In genomic region chr16:43814644-43815043, GRCm38 (mm10) we compare ENCODE assay signal across 24 mouse cellular contexts.
DNase-seq lines count a peak whose midpoint lies in the region; ATAC-seq and TF ChIP-seq lines count a peak whose summit lies in the region.
"Had no signal": no experiment of that assay in that cellular context is flagged by ENCODE, and none has a peak within 500 bp of the region (broad histone marks: within the 10 kb centered on the region; RNA-seq: fewer than 3 reads in every experiment).

No protein-coding gene starts in this region.

- no peak for TF ChIP-seq CTCF in hindbrain, postnatal 0 days (IDR thresholded peaks at IDR 0.05; ENCODE audit: low read depth)

- no peaks in the 10 kb centered on the region for H3K36me3 ChIP-seq in hindbrain, postnatal 0 days (ENCODE audit: insufficient read depth, low read length)
- no peaks in the 10 kb centered on the region for H3K36me3 ChIP-seq in hindbrain, embryonic 14.5 days (replicated peaks; ENCODE audit: control insufficient read depth, insufficient read depth)
- H3K36me3 ChIP-seq in kidney, embryonic 16.5 days (ENCODE audit: insufficient read depth, low read length): no peaks in the 10 kb centered on the region
- H3K36me3 ChIP-seq: embryonic facial prominence, embryonic 10.5 days; G1E; heart, embryonic 13.5 days; hindbrain, embryonic 15.5 days; limb, embryonic 12.5 days; liver, embryonic 13.5 days; midbrain, embryonic 10.5 days; neural tube, embryonic 12.5 days had no signal

- no peak overlapping the region for H3K27ac ChIP-seq in hindbrain, postnatal 0 days
- H3K27ac ChIP-seq in hindbrain, embryonic 14.5 days: no peak overlapping the region
- H3K27ac ChIP-seq in kidney, embryonic 16.5 days (ENCODE audit: low read length): no peak overlapping the region
- H3K27ac ChIP-seq: embryonic facial prominence, embryonic 10.5 days; heart, embryonic 13.5 days; hindbrain, embryonic 15.5 days; limb, embryonic 12.5 days; liver, embryonic 13.5 days; midbrain, embryonic 10.5 days; neural tube, embryonic 12.5 days had no signal

- ATAC-seq in hindbrain, postnatal 0 days: peak; percentile 49; the same call in 1 of the 2 replicates
- ATAC-seq in hindbrain, embryonic 14.5 days (ENCODE audit: low FRiP score): no peak
- ATAC-seq in kidney, embryonic 16.5 days (ENCODE audit: low FRiP score, low TSS enrichment): no peak
- ATAC-seq: activated CD4-positive, CD25-positive, alpha-beta regulatory T cell, adult 4 months; intestine, embryonic 16.5 days had no signal

- H3K4me2 ChIP-seq in hindbrain, postnatal 0 days (ENCODE audit: low read depth, low read length): no peak overlapping the region
- H3K4me2 ChIP-seq in hindbrain, embryonic 14.5 days (replicated peaks): no peak overlapping the region
- no peak overlapping the region for H3K4me2 ChIP-seq in kidney, embryonic 16.5 days (replicated peaks; ENCODE audit: low read depth, low read length)
- H3K4me2 ChIP-seq: heart, embryonic 13.5 days; hindbrain, embryonic 15.5 days; limb, embryonic 12.5 days; liver, embryonic 13.5 days; lung, embryonic 14.5 days; neural tube, embryonic 12.5 days had no signal

- H3K4me3 ChIP-seq in hindbrain, postnatal 0 days (ENCODE audit: low read length): no peak overlapping the region
- H3K4me3 ChIP-seq in hindbrain, embryonic 14.5 days (replicated peaks; ENCODE audit: low read length): no peak overlapping the region
- H3K4me3 ChIP-seq in kidney, embryonic 16.5 days (ENCODE audit: low read length): no peak overlapping the region
- H3K4me3 ChIP-seq: embryonic facial prominence, embryonic 10.5 days; heart, embryonic 13.5 days; hindbrain, embryonic 15.5 days; limb, embryonic 12.5 days; liver, embryonic 13.5 days; midbrain, embryonic 10.5 days; neural tube, embryonic 12.5 days had no signal

- H3K27me3 ChIP-seq in hindbrain, postnatal 0 days (ENCODE audit: insufficient read depth, low read length): no peaks in the 10 kb centered on the region
- no peaks in the 10 kb centered on the region for H3K27me3 ChIP-seq in hindbrain, embryonic 14.5 days (ENCODE audit: control insufficient read depth, insufficient read depth, low read length)
- no peaks in the 10 kb centered on the region for H3K27me3 ChIP-seq in kidney, embryonic 16.5 days (ENCODE audit: insufficient read depth, low read length)
- H3K27me3 ChIP-seq: heart, embryonic 13.5 days; hindbrain, embryonic 15.5 days; limb, embryonic 12.5 days; liver, embryonic 13.5 days; neural tube, embryonic 12.5 days had no signal

- DNase-seq in hindbrain, postnatal 0 days (ENCODE audit: low spot score): peak; percentile 7
- no peak for DNase-seq in hindbrain, embryonic 14.5 days (ENCODE audit: low spot score)
- DNase-seq in brain, adult 2 months (ENCODE audit: low read depth, low spot score): peak; percentile 54
- peak; percentile 21 for DNase-seq in cerebellum, adult 8-10 months
- peak; percentile 35 to 55 for DNase-seq in layer of hippocampus, adult 18-20 months (ENCODE audit: low spot score in 2 of 2)
- no peak for DNase-seq in adrenal gland, adult 18-20 months (ENCODE audit: low spot score in 2 of 2)
- DNase-seq in kidney, postnatal 14 days: no peak
- DNase-seq: adrenal gland, postnatal 14 days; gastrocnemius, postnatal 10 days; heart, adult 18-20 months; kidney, postnatal 36 days; liver, embryonic 13.5 days; lung, embryonic 14.5 days; lung, postnatal 36 days had no signal

- H3K9me3 ChIP-seq in hindbrain, postnatal 0 days (ENCODE audit: low read length): no peaks in the 10 kb centered on the region
- H3K9me3 ChIP-seq in hindbrain, embryonic 14.5 days (ENCODE audit: control insufficient read depth, low read length): no peaks in the 10 kb centered on the region
- H3K9me3 ChIP-seq in kidney, embryonic 16.5 days (ENCODE audit: low read length): no peaks in the 10 kb centered on the region
- H3K9me3 ChIP-seq: embryonic facial prominence, embryonic 10.5 days; G1E; heart, embryonic 13.5 days; hindbrain, embryonic 15.5 days; limb, embryonic 12.5 days; liver, embryonic 13.5 days; midbrain, embryonic 10.5 days; neural tube, embryonic 12.5 days had no signal

- H3K9ac ChIP-seq in hindbrain, postnatal 0 days (replicated peaks; ENCODE audit: low read length): no peak overlapping the region
- no peak overlapping the region for H3K9ac ChIP-seq in hindbrain, embryonic 14.5 days
- no peak overlapping the region for H3K9ac ChIP-seq in kidney, embryonic 16.5 days (replicated peaks; ENCODE audit: low read length)
- H3K9ac ChIP-seq: heart, embryonic 13.5 days; hindbrain, embryonic 15.5 days; limb, embryonic 12.5 days; liver, embryonic 13.5 days; lung, embryonic 14.5 days; neural tube, embryonic 12.5 days had no signal

- H3K4me1 ChIP-seq in hindbrain, postnatal 0 days (ENCODE audit: insufficient read depth, low read length): no peaks in the 10 kb centered on the region
- H3K4me1 ChIP-seq in hindbrain, embryonic 14.5 days (replicated peaks; ENCODE audit: control insufficient read depth, insufficient read depth, low read length): no peaks in the 10 kb centered on the region
- no peaks in the 10 kb centered on the region for H3K4me1 ChIP-seq in kidney, embryonic 16.5 days (ENCODE audit: insufficient read depth, low read length)
- H3K4me1 ChIP-seq: embryonic facial prominence, embryonic 10.5 days; heart, embryonic 13.5 days; hindbrain, embryonic 15.5 days; limb, embryonic 12.5 days; liver, embryonic 13.5 days; midbrain, embryonic 10.5 days; neural tube, embryonic 12.5 days had no signal

- WGBS in hindbrain, postnatal 0 days: 51% methylated on average over 4 of the region's 4 CpGs
- WGBS in hindbrain, embryonic 14.5 days: 44% methylated on average over 4 of the region's 4 CpGs
- WGBS in kidney, embryonic 16.5 days: 62% methylated on average over 4 of the region's 4 CpGs

Comparison
In these comparisons a context has a peak if more than half of its experiments do, and no peak if none do; other contexts are left out.
1. DNase-seq: peak in hindbrain, postnatal 0 days (single experiment), brain, adult 2 months (single experiment), cerebellum, adult 8-10 months (single experiment) and layer of hippocampus, adult 18-20 months (2 of 2); none in hindbrain, embryonic 14.5 days (single experiment), adrenal gland, adult 18-20 months (0 of 2) and kidney, postnatal 14 days (single experiment).